ENCODE assay signal across 10 mouse cellular contexts in the genomic region with DNA sequence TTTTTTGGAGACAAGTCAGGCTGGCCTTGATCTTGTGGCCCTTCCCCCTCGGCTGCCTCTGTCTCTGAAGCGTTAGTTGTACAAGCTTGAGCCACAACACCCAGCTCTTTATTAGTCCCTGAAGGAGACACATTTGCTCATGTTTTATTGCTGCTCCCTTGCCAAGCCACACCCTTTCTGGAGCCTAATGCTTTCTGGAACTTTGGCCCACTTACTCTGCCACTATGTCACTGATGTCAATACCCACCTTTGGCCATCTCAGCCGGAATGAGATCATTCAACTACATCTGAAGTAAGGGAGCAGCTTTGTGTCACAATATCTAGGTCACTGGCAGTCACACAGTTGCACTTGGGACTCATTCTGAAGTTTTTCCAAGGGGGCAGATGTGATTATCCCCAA.
DNase-seq lines count a peak whose midpoint lies in the region; ATAC-seq and TF ChIP-seq lines count a peak whose summit lies in the region.
"Had no signal": no experiment of that assay in that cellular context is flagged by ENCODE, and none has a peak within 500 bp of the region (broad histone marks: within the 10 kb centered on the region; RNA-seq: fewer than 3 reads in every experiment).

No protein-coding gene starts in this region.

- 22% methylated on average over 3 of the region's 3 CpGs for WGBS in cerebellum, adult 2 months
- WGBS in intestine, postnatal 0 days, result 11% methylated on average over 3 of the region's 3 CpGs
- 91% methylated on average over 3 of the region's 3 CpGs for WGBS in forebrain, embryonic 10.5 days

- intact Hi-C loops in gastrocnemius, adult 2 months (cut with DNase I), result no loop called here

- no peak overlapping the region for H3K9ac ChIP-seq in intestine, postnatal 0 days (ENCODE audit: low read depth, low read length)
- H3K9ac ChIP-seq: hindbrain, embryonic 15.5 days; neural tube, embryonic 12.5 days had no signal

- no peaks in the 10 kb centered on the region for H3K27me3 ChIP-seq in cerebellum, adult 2 months (ENCODE audit: control insufficient read depth, insufficient read depth, low read length)
- no peaks in the 10 kb centered on the region for H3K27me3 ChIP-seq in intestine, postnatal 0 days (replicated peaks; ENCODE audit: control insufficient read depth, insufficient read depth, low read length)
- no peaks in the 10 kb centered on the region for H3K27me3 ChIP-seq in forebrain, embryonic 10.5 days (ENCODE audit: poor library complexity, severe bottlenecking)
- H3K27me3 ChIP-seq: hindbrain, embryonic 15.5 days; neural tube, embryonic 12.5 days had no signal

- no peaks in the 10 kb centered on the region for H3K9me3 ChIP-seq in intestine, postnatal 0 days (ENCODE audit: control insufficient read depth)
- H3K9me3 ChIP-seq in forebrain, embryonic 10.5 days, result no peaks in the 10 kb centered on the region
- H3K9me3 ChIP-seq: hindbrain, embryonic 15.5 days; neural tube, embryonic 12.5 days had no signal

- peak; percentile 84 for ATAC-seq in intestine, postnatal 0 days
- no peak for ATAC-seq in granulocyte monocyte progenitor cell, adult 5-6 weeks (replicated peaks; ENCODE audit: poor library complexity, severe bottlenecking)

- H3K4me2 ChIP-seq in intestine, postnatal 0 days (replicated peaks; ENCODE audit: low read depth), result peak overlapping the region; percentile 37; the same call in 1 of the 2 replicates
- H3K4me2 ChIP-seq: hindbrain, embryonic 15.5 days; neural tube, embryonic 12.5 days had no signal

- TF ChIP-seq CTCF in cerebellum, adult 2 months (IDR thresholded peaks at IDR 0.05; ENCODE audit: borderline replicate concordance, insufficient read depth, low read depth, low read length), result no peak
- TF ChIP-seq CTCF in gastrocnemius, adult 2 months (IDR thresholded peaks at IDR 0.05), result no peak
- TF ChIP-seq CTCF in intestine, postnatal 0 days (IDR thresholded peaks at IDR 0.05; ENCODE audit: low read depth), result no peak

- H3K36me3 ChIP-seq in intestine, postnatal 0 days (ENCODE audit: control insufficient read depth, insufficient read depth), result no peaks in the 10 kb centered on the region
- H3K36me3 ChIP-seq in forebrain, embryonic 10.5 days (replicated peaks), result no peaks in the 10 kb centered on the region
- H3K36me3 ChIP-seq: hindbrain, embryonic 15.5 days; neural tube, embryonic 12.5 days had no signal

- DNase-seq in cerebellum, adult 2 months, result peak in 1 of 2 experiments; percentile 38
- no peak for DNase-seq in cerebellum, adult 8-10 months
- DNase-seq in gastrocnemius, adult 2 months, result peak; percentile 79
- DNase-seq in lung, postnatal 4 days, result peak; percentile 55 to 59
- DNase-seq in frontal cortex, postnatal 14 days (ENCODE audit: low spot score in 2 of 2), result no peak
- no peak for DNase-seq in forebrain, embryonic 10.5 days (ENCODE audit: extremely low spot score, low spot score)

- TF ChIP-seq POLR2A in cerebellum, adult 2 months (IDR thresholded peaks at IDR 0.05; ENCODE audit: borderline replicate concordance, insufficient read depth, low read length), result no peak

- H3K4me1 ChIP-seq in cerebellum, adult 2 months (ENCODE audit: control insufficient read depth, insufficient read depth, low read length), result peaks cover 22% of the 10 kb centered on the region
- H3K4me1 ChIP-seq in intestine, postnatal 0 days (replicated peaks; ENCODE audit: control insufficient read depth, insufficient read depth, low read length), result peaks cover 8% of the 10 kb centered on the region
- H3K4me1 ChIP-seq in forebrain, embryonic 10.5 days, result 0 out of 2 replicates have a peak, but pooled peaks cover 3% of the 10 kb centered on the region
- H3K4me1 ChIP-seq: hindbrain, embryonic 15.5 days had no signal

- no peak overlapping the region for H3K4me3 ChIP-seq in cerebellum, adult 2 months (replicated peaks; ENCODE audit: insufficient read depth, low read depth, low read length)
- no peak overlapping the region for H3K4me3 ChIP-seq in gastrocnemius, adult 2 months
- H3K4me3 ChIP-seq in intestine, postnatal 0 days (ENCODE audit: low read depth, low read length), result no peak overlapping the region
- no peak overlapping the region for H3K4me3 ChIP-seq in forebrain, embryonic 10.5 days
- H3K4me3 ChIP-seq: hindbrain, embryonic 15.5 days; neural tube, embryonic 12.5 days had no signal

- H3K27ac ChIP-seq in cerebellum, adult 2 months (ENCODE audit: insufficient read depth, low read length), result 0 out of 2 replicates have a peak overlapping the region, but pooled peaks have one; percentile 13
- peak overlapping the region; percentile 75 for H3K27ac ChIP-seq in gastrocnemius, adult 2 months
- H3K27ac ChIP-seq in intestine, postnatal 0 days (ENCODE audit: low read depth, low read length), result peak overlapping the region; percentile 82
- no peak overlapping the region for H3K27ac ChIP-seq in forebrain, embryonic 10.5 days
- H3K27ac ChIP-seq: hindbrain, embryonic 15.5 days; neural tube, embryonic 12.5 days had no signal

Comparison
In these comparisons a context has a peak if more than half of its experiments do, and no peak if none do; other contexts are left out.
1. DNase-seq: peak in gastrocnemius, adult 2 months (single experiment) and lung, postnatal 4 days (2 of 2); none in cerebellum, adult 8-10 months (single experiment), frontal cortex, postnatal 14 days (0 of 2) and forebrain, embryonic 10.5 days (single experiment).